In genomic region chr13:43304018-43304431, GRCm38 (mm10) we compare ENCODE assay signal across 1 mouse cellular context.
TF ChIP-seq lines count a peak whose summit lies in the region.

TSS of gene Gfod1 (minus strand) at chr13:43304172.

TF ChIP-seq in CH12.LX, 34 proteins besides CTCF, POLR2A, EP300 and RAD21 (continued from another document):
- TF ChIP-seq E2F4 (IDR thresholded peaks at IDR 0.05; ENCODE audit: insufficient replicate concordance, low read depth, low read length), result no peak
- TF ChIP-seq ETS1 (conservative IDR thresholded peaks at IDR 0.05; ENCODE audit: low read depth, low read length), result no peak
- TF ChIP-seq PAX5 (IDR thresholded peaks at IDR 0.05; ENCODE audit: low read length), result no peak
- no peak for TF ChIP-seq JUND (conservative IDR thresholded peaks at IDR 0.05; ENCODE audit: low read depth, low read length)
- no peak for TF ChIP-seq TBP (conservative IDR thresholded peaks at IDR 0.05; ENCODE audit: low read depth, low read length)
- no peak for TF ChIP-seq MYC (IDR thresholded peaks at IDR 0.05; ENCODE audit: low read depth, low read length)
TF ChIP-seq in CH12.LX: peak in this region for 6.
